Mouse (Mus musculus) WW6 (cell line): ENCODE data around the gene Dnah6.
A peak's percentile ranks its signal among the peaks of the same experiment; 100 is the strongest.

Experiments
- DNase-seq: peaks from one replicate; pipeline ENCODE4 v3.0.0-alpha.2; 2013; ENCODE audit warnings: low read depth, low spot score

The Dnah6 gene

DNA sequence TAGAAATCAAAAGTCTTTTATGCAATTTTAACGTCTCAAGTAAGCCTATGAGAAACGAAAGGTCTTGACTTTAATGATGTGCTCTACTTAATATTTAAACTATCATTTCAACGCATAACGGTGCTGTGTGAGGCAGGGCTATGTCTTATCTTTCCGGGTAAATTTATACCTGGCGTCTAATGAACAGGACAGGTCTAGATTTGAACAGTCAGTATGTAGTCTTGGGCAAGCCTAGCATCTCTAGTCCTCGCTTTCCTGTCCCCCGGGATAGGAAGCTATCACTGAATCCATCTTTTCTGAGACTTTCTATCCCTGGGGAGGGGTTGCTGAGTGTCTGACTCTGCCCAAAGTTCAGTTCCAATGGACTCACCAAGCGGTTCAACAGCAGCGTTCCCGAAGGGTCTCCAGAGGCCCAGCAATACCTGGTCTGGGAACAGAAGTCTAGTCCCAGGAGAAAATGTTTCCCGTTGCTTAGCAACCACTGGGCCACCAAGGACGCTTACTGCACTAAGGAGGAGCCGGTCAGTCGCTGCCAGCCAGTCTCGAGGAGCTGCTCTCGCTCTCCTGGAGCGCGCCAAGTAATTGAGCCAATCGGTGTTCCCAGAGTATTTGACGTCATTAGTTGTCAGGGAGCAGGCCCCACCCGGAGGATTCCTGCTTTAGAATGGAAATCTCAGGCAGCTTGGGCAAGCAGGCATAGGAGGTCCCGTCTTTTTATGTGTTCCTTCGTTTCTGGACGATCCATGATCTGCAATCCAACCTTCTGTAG lies at the start of gene Dnah6:
Dnah6 (minus strand) TSS at position 463 of the 769 bp plus-strand sequence.
- peak; percentile 58 for DNase-seq

DNA sequence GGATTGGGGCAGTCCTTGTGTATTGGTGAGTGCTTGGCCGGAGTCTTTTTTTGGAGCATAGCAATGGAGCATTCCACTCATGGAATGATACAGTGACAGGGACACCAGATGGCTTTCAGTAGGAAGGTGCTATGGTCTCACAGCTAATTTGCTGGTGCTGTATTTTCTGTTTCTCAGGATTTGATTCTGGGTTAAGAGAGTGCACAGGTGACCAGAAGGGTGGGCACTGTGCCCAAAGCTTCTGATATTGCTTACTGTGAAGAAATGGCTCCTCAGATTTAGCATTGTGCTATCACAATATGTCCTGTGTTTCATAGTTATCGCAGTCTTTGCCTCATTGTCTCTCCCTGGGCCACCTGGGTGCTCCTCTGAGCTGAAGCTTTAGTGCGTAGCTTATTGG lies 47.9 kb upstream of the Dnah6 start:
- DNase-seq, result no peak

DNA sequence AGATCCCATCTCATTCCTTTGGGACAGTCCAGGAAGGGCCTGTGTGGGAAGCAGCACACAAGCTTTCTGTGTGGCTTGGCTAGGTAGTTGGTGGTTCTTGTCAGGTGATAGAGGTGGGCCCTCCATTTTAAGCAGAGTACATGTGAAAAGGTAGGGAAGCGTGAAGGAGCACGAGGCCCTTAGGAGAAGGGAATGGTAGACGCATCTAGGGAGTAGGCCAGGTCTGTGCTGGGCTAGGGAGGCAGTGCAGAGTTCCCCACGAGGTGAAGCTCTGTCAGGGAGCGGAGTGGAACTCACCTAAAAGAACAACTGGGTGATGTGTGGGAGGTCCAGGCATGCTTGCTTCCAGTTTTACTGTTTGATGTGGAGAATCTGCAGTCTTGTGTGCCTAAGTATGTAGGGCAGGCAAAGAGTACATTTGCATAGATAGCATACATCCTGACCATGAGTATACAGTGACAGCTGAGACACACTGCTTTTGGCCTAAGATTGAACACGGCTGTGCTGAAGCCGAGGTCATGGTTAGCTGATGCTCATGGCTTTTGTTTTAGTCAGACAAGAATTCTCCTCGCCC lies 46.4 kb upstream of the Dnah6 start:
- DNase-seq, result no peak

DNA sequence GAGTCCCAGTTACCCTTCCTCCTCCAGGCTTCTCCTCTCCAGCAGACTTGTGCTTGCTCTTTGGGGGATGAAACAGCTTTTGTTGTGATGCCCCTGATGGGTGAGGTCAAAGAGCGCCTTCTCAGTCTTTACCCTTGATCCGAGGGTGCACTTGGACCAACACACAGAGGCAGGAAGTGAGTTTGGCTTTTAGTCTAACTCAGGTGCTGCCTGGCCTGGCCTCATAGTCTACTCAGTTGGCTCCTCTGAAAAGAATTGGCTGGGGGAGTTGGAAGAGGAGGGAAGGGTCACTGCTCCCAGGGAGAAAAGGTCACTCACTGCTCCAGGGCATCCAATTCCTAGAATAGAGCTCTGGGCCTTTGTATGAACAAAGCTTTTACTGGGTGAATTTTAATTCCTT lies 43.4 kb upstream of the Dnah6 start:
- no peak for DNase-seq

DNA sequence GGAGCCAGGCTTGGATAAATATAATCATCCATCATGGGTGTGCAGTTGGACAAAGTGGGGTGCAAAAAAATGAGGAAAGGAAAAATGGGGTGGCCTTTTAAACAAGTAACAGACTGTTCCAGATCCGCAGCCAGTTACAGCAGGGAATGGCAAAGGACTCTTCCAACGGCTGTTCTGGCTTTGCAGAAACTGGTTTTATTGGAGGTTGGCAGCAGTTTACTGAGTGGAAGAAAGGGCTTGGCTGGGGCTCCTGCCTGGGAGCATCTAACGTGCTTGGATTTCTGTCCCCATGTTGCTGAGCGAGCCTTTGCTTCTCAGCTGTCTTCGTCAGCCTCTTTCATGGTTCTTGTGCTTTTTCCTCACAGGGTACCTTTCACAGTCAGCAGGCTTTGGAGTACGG lies 38.7 kb upstream of the Dnah6 start:
- no peak for DNase-seq

DNA sequence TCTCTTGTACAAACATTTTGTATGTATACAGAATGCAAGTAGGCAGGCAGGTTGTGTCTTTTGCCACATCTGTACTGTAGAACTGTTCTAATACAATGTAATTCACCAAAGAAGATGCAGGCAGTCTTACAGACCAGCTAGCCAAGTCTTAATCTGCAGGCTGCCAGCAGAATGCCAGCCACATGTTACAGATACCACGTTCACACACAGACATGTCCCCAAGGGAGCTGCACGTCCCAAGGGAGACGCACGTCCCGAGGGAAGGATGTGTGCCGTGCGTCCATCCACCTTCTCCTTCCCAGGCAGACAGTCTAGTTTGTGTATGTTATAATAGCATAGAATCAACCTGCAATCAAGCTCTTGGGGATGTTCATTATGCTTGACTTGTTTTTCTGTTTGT lies 35.6 kb upstream of the Dnah6 start:
- no peak for DNase-seq

DNA sequence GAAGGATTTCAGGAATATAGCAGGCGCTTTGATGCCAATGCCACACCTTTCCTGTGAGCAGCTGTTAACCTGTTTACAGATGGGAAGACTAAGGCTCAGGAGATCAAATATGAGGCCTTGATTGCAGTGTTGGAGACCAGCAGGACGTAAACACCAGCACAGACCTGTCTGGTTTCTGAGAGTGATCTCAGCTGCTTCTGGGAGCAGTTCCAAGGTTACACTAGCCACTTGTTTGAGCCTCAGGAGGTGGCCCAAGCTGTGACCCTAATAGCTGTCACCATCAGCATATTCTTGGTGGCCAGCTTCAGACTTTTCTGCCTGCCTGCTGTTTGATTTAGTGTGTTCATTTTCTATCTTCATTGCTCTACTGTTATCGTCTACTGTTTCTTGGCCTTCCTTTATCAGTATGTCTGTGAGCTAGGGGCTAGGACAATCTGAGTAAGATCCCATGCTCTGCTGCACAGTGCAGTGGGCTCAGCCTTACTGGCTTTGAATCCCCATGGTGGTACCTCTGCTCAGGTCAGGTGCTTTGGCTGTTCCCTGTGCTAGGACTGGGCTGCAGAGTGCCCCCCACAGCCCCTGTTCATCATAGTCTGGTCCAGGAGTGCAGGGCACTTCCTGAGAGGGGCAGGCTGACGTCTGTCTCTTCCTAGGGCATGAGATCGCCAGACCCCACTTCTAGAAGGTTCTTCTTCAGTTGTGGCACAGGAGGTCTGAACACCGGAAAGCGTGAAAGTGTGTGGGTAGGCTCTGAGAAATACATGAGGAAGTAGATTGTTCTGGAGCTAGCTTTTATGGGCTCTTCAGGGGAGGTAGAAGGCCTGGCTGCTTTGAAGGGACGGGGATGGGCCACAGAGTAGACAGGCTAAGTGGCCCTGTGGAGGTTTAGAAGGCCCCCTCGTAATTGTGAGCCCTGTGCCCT lies 33.1 kb upstream of the Dnah6 start:
- DNase-seq, result no peak

DNA sequence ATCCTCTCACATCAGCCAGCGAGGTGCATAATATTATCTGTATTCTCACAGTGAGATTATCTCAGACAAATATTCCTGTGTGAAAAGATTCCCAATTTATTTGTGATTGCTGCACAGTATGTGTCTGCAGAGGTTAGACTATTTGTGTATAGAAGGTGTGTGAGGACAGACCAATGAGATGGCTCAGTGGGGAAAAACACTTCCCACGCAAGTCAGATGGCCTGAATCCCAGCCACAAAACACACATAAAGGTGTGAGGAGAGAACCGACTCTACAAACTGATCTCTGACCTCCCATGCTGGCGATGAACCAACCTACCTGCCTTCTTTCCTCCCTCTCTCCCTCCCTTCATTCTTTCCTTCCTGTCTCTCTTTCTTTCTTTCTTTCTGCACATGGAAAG lies 32.1 kb upstream of the Dnah6 start:
- DNase-seq, result no peak

DNA sequence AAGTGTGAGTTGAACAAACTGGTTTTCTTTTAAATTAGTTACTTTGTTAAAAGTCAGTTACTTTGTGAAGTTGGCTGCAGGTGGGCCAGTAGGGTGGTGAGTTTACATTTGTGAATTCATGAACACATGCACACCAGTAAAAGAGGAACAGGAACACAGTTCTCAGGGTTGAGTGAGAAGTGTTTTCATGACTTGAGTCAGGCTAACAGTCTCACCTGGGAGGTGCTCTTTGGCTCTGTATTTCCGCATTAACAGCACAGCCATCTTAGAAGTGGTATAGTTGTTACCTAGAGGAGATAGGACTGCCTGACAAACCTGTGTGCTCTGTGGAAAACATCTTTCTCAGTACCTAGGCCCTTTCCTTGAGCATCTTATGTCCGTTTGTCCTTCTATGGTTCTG lies 31.6 kb upstream of the Dnah6 start:
- no peak for DNase-seq

DNA sequence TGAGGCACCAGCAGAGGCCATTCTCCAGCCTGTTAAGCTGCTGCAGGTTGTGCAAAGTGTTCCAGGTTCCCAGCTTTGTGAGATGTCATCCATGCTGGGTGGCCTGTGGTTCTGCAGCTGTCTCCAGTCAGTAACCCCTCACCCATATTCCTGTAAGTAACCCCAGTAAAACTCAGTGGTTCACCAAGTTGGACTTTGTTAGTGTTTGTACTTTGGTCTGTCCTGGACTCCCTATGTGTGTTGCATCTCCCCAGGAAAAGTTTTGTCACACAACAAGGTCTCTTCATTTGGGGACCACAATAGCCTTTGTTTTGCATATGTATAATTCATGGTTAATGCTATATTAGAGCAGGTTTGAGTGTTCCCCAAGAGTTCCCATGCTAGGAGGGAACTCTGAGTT lies 30.9 kb upstream of the Dnah6 start:
- no peak for DNase-seq

DNA sequence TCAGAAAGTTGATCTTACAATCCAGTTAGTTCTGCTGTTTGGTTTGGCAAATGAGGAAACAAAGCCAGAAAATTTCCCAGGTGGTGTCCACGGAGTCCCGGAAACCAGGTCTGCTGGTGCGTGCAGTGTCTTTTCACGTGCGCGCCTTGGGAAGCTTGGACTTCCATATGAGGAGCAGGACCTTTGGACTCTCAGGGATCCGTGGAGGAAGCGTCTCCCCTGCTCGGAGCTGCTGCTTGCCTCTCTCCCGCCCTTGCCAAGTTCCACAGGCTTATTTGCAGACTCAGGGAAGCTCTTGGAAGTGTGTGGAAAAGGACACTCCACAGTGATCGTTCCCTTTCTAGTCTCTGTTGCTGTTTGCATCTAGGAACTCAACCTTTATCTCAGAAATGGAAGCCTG lies 29.9 kb upstream of the Dnah6 start:
- no peak for DNase-seq

DNA sequence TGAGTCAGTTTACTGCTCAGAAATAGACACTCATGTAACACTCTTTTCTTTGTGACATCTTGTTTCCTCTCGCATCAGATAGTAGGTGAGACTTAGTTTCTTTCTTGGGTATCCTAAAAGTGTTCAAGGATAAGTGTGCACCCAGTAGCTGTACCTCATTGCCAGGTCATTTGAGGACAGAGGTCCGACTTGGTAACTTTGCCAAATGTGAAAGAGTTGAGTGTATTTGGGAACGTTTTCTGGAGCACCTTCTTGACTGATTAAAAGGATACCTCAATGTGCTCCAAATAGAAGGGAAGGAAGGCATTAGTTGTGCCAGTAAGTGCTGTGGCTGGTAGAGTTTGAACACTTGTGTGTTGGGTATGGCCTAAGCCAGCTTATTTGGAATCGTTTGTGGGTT lies 28.4 kb upstream of the Dnah6 start:
- DNase-seq, result no peak

DNA sequence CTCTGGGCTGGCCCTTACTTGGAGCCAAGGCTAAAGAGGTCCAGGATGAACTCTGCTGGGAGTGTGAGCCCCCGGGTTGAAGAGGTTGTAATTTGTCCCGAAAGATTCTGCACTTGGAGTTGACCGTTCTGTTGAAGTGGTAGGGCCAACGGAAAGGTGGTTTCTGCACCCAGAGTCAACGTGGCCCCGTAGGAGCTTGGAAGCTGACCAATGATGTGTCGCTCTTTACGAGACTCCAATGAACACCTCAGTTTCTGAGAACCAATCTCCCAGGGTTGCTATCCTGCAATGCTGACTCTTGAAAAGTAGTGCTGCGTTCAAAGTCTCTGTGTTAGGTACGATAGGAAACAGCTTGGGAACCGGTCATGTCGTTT lies 27.6 kb upstream of the Dnah6 start:
- no peak for DNase-seq

DNA sequence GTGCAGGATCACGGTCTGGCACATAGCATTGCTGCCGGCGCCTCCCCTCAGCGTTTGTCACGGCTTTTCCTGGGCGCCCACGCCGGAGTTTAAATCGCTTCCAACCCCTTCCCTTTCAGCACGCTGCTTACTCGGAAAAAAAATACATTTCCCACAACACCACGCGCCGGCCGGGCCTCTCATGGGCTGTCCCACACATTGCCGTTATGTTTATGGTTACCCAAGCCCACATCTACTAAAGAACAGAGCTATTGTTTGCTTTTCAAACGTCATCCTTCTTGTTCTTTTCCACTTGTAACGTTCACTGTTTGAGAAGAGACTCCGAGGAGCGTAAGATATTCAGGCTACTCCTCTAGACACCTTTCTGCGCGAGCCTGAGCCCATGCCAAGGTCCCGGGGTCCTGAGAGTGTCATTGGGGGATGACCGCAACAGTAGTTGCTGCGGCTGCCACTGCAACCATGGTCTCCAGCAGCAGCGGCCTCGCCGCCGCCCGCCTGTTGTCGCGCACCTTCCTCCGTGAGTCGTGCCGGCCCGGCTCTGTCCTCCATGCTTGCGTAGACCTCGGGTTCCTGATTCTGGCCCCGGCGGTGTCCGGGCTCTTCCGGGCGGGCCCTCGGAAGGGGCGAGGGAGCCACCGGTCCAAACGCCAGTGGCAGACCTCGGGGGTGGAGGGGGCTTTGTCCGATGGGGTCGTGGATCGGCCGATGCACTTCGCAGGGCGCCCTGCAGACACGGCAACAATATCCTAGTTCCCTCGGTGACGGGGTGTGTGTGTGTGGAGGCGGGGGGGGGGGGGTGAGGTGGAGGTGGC lies 27.0 kb upstream of the Dnah6 start, which contains the start of gene Suclg1:
Suclg1 (plus strand) TSS at position 146 of the 812 bp plus-strand sequence.
- DNase-seq, result peak; percentile 67

DNA sequence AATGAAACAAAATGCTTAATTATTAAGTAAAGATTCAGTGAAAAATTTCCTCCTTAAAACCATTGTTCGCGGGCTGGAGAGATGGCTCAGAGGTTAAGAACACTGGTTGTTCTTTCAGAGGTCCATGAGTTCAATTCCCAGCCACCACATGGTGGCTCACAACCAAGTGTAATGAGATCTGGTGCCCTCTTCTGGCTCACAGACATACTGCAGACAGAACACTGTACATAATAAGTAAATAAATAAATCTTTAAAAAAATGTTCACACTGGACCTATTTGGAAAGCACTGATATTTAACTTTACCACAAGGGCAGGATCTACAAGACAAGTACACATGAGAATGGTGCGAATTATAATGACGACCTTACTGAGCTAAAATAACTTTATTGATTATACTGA lies 26.0 kb upstream of the Dnah6 start:
- DNase-seq, result peak; percentile 45

DNA sequence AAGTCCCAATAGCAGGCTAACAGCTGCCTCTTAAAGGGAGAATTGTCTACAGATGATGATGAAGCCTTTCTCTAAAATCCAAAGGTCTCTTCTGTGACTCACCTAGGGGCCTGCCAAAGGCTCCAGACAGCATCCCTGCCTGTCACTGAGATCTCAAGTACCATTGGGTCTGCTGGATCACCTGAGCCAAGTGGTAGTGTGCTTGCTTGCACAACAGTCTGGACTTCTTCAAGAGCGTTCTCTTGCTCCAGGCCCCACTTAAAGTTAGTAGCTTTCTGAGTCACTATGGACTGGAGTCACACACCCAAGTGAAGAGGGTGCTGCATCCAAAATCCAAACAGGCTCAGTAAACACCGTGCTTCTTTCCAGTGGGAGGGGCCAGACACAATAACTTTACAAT lies 25.4 kb upstream of the Dnah6 start:
- DNase-seq, result no peak

DNA sequence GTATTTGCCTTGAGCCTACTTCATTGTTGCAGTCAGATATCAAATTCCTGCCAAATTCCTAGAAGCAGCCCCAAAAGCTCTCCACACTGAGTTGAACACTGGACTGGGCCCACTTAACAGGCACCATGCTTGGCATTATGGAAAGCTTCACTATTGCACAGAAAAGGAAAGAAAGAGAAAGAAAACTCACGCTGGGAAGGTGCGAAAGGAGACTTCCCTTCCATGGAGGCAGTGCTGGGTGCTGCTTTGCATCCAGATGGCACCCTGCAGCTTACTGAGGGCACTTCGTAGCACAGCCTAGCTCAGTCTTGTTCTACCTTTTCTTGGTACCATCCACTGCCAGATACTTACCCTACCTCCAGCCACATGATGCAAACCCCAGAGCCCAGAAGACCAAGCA lies 14.2 kb upstream of the Dnah6 start:
- no peak for DNase-seq

DNA sequence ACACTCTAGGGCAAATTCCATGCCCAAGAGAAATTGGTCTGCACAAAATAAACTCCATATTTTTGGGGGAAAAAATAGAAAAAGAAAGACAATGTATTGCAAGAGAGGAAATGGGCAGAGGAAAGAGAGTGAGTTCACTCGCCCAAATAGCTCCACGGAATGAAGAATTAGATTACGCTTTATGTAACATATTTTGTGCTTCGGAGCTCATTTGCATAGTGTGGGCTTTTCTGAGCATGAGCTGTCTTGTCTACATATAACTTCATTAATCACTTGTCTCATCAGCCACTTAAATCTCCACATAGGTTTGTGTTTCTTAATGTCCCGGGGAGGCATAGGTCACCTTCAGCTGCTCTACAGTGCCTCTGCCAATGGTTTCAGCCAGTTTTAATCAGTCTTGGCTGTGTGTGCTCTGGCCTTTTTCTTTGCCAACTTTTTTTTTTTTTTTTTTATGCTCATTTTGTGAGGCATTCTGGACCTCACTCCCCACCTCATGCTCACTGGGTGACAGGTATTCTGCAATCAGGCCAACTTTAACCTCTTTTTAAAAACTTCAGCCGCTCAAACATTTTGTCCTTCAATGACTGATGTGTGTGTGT lies 12.9 kb upstream of the Dnah6 start:
- DNase-seq, result no peak

DNA sequence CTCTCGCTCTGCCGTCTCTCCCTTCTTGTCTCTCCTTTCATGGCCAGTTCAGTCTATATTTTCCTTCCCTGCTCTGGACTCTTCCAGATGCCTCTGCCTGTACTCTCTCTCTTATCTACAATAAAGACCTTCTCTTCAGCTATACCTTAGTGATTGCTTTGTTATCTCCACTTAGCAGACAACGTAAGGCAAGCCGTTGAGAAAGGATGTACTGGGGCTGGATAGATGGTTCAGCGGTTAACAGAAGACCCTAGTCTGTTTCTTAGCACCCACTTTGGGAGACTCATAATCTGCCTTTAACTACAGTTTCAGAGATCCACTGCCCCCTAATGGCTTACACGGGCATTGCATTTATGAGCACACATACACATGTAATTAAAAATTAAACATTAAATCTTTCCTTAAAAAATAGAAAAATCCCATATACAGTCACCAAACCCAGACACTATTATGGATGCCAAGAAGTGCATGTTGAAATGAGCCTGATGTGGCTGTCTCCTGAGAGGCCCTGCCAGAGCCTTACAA lies 11.8 kb upstream of the Dnah6 start:
- DNase-seq, result peak; percentile 36

DNA sequence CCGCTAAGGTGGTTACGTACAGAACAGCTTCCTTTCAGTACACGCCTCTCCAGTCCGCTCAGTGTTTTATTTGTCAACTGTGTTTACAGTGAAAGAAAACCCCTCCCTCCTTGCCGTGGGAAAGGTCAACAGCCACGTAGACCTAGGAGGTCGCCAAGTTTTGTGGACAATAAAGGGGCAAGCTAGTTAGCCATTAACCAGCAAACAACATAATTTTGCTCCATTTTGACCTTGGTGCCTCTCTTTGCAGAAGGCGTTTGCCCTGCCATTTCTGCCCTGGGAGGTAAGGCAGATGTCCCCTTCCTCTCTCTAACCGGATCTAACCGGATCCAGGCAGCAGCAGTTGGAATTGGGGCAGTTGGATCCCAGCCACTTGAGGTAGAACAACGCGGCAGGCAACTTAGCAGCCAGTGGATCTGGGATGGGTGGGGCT lies 10.7 kb upstream of the Dnah6 start:
- DNase-seq, result peak; percentile 54

DNA sequence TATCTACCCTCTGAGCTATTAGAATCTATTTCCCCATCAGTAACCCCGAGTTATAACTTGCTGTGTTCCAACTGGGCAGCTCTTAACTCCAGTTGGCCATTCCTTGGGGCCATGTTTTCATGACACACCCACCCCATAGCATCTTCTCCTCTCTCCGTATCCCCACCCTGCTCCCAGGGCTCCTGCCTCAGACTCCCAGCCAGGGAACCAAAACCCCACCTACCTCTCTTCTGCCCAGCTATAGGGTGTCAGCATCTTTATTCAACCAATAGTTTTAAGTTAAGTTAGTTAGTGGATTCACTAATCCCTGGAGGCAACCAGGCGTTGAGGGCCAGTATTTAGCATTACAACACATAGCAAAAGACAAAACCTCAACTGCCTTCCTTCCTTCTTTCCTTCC lies 7.4 kb upstream of the Dnah6 start:
- no peak for DNase-seq
